Mouse (Mus musculus) left cerebral cortex, postnatal 14 days (tissue): ENCODE data around the gene Rims4. TPM values are rescaled to one million over a fixed set of nuclear protein-coding genes. Genes with fewer than 3 reads are reported as not detected.

Experiments
- DNase-seq, 2 experiments: peaks; one replicate each; pipeline ENCODE4 v3.0.0; 2021 to 2022; ENCODE audit warnings: low spot score in 2 of 2, mixed read lengths in 1 of 2
- intact Hi-C: fragments of 180-260 bp; cut with DNase I; formaldehyde crosslinking; loops from one replicate; pipeline ENCODE4 v1.15.1; 2025
- total RNA-seq, 2 experiments: library from RNA; stranded (reverse); gene quantifications; 2 replicates each; pipeline ENCODE4 v1.2.3; 2021

Rims4 gene
- total RNA-seq, 2 experiments from 2014 or later = 111 to 125 TPM

- no peak for DNase-seq
- intact Hi-C loops = no loop called here
Observed at GRCm38 (mm10) chr2:163814739-163815465, 103.6 kb downstream of the Rims4 start.

GRCm38 (mm10) chr2:163813077-163813476, 105.4 kb downstream of the Rims4 start:
- intact Hi-C loops = no loop called here
- DNase-seq = no peak

Other genes starting within 250 kb of the Rims4 start
- gene Ada, start 168.4 kb downstream of the Rims4 start, total RNA-seq = 1 to 10 TPM in 1 of 2 experiments, under 1 TPM in 1; 0.94 to 2.0 TPM
- gene Ccn5, start 97.8 kb downstream of the Rims4 start, total RNA-seq = under 1 TPM in 1 of 2 experiments, not detected in 1; 0.25 TPM
- gene Kcnk15, start 65.0 kb downstream of the Rims4 start, total RNA-seq = not detected
- 100 to 1,000 TPM; 510 to 522 TPM for gene Ywhab, start 76.3 kb upstream of the Rims4 start, total RNA-seq
- 1 to 10 TPM in 1 of 2 experiments, under 1 TPM in 1; 0.72 to 1.0 TPM for gene Pabpc1l, start 106.8 kb upstream of the Rims4 start, total RNA-seq
- gene Stk4, start 151.6 kb upstream of the Rims4 start, total RNA-seq = 10 to 100 TPM; 32.2 to 35.6 TPM
- gene Tomm34, start 152.5 kb upstream of the Rims4 start, total RNA-seq = 10 to 100 TPM; 40.8 to 43.6 TPM